Mouse (Mus musculus) cerebellum, adult (tissue): ENCODE data around the gene Vezt.

Experiments used
- ATAC-seq: cut with Nextera tagmentation; 2 replicates; pipeline ENCODE4 v1.9.2; 2017; ENCODE audit warnings: mild to moderate bottlenecking, moderate library complexity, mixed read lengths; ENCODE audit not compliant: insufficient number of reproducible peaks, low FRiP score, low TSS enrichment

The Vezt gene

DNA sequence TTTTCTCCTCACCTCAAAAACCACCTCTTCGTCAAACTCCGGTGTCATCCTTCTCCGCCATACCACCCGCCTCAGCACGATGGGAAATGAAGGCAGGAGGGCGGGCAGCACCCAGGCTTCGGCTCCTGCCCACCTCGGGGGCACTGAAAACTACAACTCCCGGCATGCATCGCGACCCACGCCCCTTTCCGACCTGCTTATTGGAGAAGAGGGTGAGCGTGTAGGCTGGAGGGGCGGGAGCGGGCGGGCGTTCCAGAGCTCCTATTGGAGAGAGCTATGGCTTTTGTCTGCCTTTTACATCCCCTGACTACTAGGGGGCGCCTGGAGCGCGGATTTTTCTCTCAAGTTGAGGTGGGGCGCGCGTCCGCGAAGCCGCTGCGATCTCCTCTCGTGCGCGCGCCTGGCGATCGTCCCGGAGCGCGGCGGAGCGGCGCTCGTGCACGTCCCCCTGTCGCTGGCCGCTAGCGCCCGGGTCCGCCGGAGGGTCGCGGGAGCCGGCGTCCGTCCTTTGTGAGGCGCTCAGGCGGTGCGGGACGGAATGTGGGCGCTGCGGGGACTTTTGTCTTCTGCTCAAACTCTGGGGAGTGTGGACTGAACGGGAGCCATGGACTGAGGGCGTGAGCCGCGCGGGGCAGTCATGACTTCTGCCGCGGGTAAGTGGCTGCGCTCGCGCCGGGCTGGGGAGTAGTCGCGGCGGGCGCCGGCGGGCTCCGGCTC lies at the start of gene Vezt, which contains the start of gene Fgd6:
TSS of gene Vezt (minus strand) at position 160 of the 717 bp plus-strand sequence.
TSS of gene Fgd6 (plus strand) at position 344 of the 717 bp plus-strand sequence.
- peak; percentile 96 for ATAC-seq

DNA sequence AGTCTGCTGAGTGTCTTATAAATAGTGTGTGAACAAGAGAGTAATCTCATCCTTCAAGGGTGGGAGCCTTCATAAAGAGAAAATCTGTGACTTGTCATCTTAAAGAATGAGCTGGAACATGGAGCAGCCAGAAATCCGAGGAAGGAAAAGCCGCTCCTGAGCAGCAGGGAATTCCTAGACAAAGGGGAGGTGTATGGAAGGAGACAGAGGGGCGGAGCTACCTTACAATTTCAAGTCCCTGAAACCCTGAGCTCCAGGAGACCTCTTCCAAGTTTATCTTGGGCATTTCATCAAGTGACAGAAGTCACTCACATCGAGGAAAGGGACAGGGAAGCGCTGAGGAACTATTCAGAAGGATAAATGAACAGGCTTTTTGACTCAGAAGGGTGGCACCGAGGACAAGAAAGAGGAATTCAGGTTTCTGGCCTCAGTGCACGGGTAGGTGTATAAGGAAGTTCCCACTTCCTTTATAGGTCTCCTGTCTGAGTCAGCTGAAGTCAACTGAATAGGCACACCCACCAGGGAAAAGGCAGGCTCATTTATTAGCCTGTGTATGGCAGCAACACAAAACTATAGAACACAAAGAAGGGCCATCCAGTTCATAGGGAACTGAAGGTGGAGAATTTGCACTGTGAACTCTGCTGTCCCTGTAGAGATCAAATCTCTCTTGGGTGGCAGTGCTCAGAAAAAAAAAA lies 46.6 kb upstream of the Vezt start:
- no peak for ATAC-seq

DNA sequence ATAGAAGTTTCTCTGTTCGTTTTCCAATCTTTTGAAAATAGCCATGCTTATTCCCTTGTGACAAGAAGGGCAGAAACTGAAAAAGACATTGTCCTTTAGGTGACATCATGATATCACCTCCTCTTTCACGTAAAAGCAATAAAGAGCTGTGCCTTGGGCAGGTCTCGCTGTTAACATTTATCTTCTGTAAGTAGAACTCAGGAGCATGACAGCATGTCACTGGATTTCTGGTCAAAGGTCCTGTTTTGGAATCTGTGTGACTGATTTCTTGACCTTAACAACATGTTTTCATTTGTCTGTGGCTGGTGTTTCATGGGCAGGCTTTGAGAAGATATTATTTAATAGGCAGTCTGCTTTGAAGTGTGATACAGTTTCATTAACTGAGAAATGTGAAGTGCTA lies 45.1 kb upstream of the Vezt start:
- no peak for ATAC-seq

DNA sequence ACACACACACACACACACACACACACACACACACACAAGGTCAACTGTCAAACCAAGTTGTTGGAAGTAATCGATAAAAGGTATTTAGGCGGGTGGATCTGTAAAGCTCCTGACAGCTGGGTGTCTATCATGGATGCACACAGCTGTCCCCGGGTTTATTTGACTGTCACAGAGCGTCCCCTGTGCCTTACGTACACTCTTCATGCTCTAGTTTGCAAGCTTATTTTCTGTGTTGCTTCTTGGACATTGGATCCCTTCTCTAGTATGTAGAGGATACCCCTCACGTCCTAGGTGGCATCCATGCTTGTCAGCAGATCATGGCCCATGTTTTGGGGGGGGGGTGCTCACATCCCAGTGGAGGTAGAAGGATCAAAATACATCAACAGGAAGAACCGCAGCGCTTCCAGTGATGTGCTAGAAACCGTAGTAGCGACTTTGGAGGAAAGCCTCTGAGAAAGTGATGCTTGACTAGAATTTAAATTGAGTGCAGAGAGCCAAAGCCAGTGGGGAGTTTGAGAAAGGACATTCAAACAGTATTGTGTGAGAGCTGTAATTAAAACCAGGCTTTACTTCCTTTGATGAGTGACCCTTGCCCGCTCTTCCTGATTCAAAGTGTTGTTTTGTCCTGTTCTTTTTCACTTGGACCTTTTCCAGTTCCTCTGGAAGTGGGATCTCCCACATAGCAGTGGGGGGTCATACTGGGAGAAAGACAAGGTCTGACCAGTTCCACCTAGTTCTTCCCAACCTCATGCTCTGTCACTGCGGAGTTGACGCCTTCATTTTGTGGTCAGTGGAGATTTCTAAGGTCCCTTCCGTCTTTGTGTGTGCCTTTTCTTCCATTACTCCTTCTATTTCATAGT lies 41.6 kb upstream of the Vezt start:
- ATAC-seq, result no peak

DNA sequence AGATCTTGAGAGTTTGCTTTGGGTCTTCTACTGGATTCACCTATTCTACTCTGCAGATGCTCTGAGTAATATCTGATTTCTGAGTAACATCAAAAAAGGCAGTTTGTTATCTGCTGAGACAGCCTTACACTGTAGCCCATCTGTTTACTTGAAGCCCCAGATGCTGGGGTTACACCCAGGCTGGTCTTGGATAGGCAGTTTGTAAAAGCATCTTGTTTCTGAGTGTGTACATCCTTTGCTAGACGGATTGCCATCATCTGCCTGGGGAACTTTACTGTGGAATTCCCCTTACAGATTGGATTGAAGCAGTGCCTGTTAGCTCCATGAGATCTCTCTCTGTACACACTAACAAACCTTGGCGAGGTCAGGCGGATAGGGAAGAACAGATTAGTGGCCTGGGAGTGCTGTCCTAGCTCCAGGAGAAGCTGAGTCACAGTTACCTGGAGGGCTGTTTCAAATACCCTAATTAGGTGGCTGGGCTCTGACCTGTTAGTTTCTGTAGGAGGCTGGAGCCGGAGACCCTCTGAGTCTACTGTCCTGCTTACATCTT lies 37.4 kb upstream of the Vezt start:
- ATAC-seq, result no peak

DNA sequence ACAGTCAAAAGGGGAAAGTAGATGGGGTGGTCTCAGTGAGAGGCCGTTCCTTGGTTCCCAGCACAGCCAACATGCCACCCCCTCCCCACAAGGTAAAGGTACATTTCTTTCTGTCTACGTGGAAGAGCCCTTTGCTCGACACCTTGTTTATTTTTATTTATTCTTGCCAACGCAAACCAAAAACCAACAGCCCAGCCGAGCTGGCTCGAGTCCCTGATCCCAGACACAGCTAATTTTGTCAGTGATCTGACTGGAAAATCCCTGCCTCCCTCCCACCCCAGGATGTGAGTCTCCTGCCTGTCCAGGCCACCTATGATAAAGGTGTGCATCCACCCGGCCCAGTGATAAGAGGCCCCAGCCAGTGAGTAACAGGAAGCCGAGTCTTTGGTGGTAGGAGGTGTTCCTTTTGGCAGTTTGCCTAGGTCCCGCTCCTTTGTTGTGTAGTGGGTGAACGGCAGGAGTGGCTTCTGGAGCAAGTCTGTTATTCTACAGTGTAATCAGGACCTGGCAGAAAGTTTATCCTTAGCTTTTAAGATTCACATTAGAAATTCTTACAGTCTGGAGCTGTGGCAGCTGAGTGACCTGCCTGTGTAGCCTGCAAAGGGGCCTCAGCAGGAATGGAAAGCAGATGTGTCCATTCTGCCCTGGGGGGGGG lies 36.8 kb upstream of the Vezt start:
- ATAC-seq, result peak; percentile 52; the same call in 1 of the 2 replicates

DNA sequence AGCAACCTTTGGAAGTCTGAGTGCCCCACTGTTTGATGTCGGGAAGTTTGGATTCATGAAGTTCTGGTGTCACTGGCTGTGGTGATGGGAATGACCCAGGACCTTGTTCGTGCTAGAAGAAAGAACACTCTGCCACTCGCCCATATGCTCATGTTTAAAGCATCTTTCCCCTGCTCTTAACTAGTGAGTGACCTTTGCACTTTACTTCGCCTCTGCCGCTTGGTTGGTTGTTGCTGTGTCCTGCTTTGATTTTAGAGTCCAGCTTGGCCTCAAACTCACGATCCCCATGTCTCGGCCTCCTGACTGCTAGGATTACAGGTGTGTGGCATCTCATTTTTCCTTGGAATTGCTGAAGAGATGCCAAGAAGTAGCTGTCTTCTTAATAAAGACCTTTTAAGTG lies 36.0 kb upstream of the Vezt start:
- ATAC-seq, result no peak

DNA sequence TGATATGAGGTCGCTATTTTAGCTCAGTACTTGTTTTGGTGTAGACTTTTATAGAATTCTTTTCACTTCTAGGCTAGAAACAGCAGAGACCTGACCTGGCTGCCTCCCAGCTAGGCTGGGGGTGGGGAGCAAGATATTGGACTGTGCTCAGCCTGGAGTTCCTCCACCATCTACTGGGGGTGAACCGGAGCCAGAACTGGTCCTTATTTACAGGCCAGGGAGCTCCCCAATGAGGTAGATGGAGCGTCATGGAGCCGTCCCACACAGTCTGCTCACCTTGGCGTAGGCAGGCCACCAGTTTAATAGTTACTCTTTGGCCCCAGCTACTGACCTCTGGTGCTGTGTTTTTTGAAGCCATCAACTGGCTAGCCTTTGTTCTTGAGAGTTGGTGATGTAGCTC lies 33.1 kb upstream of the Vezt start:
- no peak for ATAC-seq

DNA sequence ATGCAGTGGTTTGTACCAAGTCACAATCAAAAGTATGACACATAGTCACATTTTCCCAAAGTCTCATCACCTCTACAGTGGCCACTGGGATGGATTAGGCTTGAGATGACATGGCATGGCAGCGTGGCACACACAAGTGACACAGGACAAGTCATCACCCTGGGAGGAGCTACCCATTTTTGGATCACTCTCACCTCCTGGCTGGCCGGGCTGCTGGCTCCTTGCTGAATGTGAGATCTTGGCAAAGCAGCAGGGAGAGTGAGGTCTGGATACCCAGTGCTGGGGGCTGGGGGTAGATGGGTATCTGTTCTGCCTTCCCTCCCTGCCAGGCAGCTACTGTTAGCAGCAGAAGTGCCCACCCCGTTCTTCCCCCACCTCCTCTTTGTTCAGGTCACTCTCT lies 31.3 kb upstream of the Vezt start:
- ATAC-seq, result no peak

DNA sequence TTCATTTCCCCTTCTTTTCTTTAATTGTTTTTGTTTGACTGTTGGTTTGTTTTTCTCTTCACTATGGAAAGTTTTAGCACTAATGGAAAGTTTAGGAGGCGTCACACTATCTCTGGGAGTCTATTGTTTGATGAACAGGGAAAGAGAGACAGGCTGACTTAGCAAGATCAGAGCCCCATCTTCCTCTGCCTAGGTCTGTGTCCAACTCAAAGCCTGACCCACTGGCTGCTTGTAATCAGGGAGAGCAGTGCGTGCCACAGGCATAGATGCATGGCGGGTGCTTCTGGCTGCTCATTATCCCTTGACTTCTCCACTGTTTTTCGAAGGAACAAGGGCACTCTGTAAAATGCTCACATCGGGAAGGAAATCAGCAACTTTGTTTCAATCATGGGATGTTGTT lies 26.7 kb upstream of the Vezt start:
- no peak for ATAC-seq

DNA sequence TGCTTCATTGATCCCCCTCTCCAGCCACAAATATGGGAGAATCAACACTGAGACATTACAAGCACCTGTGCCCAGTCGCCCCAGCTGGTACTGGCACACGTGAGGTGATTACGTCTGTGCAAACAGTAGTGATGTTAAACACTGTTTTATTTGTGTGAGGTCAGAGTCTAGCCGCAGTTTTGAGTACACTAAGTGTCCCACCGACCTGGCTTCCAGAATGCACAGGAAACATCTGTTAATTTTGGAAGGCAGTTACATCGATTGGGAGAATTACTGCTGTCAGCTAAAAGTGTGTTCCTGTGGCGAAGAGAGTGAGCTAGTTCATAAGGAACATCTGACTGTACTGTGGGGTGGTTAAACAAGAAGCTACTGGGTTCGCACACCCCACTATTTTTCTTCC lies 24.6 kb upstream of the Vezt start:
- no peak for ATAC-seq

DNA sequence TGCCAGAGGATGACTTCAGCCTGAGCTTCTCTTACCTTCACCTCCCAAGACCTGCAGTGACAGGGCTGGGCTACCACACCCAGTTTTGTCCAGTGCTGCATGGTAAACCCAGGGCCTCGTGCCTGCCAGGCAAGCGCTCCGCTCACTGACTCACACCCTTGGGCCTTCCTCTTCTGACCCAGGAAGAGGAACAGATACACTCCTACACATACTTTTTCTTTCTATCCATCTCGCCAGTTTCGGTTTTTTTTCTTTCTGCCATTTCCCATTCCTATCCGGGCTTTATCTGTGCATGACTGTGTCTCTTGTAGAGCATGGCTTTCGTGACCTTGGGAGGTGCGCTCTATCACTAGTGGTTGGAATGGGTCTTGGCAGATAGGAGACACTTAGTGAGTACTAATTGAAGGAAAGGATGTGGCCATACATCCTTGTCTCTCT lies 24.0 kb upstream of the Vezt start:
- ATAC-seq, result no peak

DNA sequence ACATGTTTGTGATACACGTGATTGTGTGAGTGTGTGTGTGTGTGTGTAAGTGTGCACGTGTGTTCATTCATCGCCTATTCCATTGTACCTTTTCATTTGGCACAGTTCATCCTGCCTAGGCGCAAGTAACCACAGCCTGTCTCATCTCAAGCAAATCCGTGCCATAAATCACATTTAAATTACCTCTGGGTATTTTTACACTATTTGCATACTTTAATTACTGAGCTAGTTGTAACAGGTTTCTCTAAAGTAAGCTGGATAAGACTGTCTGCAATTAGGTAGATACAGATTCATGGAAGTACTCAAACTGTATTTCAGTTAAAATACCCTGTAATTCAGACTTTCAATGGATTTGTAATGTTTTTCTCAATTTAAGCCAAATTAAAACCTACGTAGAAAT lies 20.9 kb upstream of the Vezt start:
- ATAC-seq, result no peak

DNA sequence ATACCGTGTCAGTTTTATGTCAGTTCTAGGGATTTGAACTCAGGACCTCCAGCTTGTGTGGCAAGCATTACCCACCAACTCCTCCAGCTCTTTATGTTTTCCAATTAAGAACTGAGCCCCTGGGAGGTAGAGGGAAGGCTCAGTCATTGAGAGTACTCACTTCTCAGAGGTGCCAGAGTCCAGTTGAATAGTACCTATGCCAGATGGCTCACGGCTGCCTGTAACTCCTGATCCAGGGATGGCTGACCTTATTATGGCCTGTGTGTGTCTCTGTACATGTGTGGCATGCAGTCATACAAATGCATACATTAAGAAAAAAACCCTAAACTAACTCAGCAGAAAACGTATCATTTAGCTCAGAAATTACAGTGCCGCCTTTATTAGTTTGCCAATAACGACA lies 15.1 kb upstream of the Vezt start:
- no peak for ATAC-seq

DNA sequence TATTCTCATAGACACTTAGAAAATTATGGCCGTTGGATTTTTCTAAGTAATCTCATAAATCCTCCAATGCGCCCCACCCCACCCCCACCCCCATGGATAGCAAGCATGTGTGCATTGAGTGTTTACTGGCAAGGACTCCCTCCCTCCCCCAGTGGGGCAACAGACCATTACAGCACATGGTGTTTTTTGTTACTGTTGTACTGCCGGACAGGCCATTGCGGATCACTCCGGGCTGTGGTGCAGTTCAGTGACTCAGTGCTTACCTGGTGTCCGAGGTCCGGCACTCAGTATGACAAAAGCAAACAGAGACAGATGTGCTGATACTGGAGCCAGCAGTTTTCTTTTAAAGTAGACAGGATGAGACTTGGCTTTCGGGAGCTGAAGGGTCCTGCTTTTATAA lies 13.5 kb upstream of the Vezt start:
- ATAC-seq, result no peak

DNA sequence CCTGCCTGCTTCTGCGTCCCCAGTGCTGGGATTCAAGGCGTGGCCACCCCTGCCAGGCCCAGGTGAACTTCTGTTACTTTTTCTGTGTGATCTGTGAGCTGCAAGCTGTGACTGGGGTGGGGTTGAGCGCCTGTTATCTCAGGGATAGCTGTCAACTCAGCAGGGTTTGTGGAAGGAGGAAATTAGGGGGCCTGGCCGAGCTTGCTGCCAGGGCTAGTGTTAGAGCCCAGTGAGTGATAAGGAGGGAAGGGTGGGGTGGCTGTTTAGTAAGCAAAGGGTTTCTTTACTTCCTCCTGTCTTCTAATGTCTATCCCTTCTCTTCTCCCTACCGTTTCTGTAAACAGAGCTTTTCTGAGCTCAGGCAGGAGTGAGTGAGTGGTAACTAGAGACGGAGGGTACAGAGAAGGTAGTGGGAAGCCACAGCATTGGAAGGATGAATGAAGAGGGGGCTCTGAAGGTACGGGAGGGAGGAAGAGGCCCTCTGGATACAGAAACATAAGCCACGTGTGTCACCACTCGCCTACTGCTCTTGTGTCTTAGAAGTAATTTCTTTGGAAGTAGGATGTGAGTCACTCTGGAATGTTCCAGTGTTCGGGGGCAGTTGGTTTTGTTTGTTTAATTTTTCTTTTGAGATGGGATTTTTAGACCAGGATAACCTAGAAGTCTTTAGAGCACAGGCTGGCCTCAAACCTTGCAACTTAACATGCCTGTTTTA lies 12.4 kb upstream of the Vezt start:
- ATAC-seq, result no peak

DNA sequence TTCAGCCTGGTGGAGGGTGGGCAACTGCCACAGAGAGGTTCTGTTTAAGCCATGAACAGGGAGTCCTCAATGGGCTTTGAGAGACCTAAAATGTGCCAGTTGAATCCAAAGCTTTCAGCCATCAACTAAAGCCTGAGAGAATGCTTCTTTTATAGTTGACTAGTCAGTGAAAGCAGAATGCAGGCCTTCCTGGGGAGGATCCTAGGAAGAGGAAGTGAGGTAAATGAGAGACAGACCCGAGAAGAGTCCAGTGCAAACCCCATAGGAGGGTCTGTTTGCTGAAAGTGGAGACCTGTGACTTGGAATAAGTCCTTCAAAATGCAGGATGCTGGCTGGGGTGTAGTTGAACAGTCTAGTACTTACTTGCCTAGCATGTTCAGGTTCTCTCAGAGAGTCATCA lies 11.4 kb upstream of the Vezt start:
- ATAC-seq, result no peak

DNA sequence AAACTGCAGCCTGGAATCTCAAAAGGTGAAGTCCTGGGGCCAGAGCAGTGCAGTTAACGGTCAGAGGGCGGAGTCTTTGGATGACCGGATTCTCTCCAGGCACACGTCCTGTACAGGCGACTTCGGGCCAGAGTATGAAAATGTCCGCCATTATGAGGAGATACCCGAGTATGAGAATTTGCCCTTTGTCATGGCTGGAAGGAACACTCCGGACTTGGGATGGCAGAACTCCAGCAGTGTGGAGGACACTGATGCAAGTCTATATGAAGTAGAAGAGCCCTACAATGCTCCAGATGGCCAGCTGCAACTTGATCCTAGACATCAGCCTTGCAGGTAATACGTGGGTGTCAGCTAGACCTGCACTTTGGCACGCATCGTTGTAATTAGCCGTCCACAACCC lies 9.7 kb upstream of the Vezt start:
- no peak for ATAC-seq

DNA sequence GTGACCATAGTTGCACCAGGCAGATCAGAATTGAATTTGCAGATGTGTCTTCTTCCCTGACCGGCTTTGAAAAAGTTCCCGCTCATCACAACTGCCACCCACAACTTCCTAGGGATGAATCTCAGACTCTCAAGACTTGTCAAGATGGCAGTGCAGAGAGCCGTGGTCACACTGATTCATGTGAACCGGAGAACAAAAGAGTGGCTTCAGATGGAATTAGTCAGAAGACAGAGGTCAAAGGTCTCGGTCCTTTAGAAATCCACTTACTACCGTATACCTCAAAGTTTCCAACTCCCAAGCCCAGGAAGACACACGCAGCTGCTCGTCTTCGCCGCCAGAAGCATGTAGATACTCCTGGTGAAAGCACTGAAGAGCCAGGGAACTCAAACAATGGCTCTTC lies 8.3 kb upstream of the Vezt start:
- ATAC-seq, result no peak
